Mouse (Mus musculus): Measurements from ENCODE around the gene Olfr820.
"Not testable (repeated sequence)": the region's sequence is repeated elsewhere in the genome, so short reads cannot be mapped to it uniquely, and the experiment has no call there.

Olfr820 gene

GRCm38 (mm10) chr10:130012321-130012720 is at the start of gene Olfr820:
Gene Olfr820 (plus strand): TSS chr10:130012621.
- no peak for DNase-seq (ENCODE audit: low spot score)

GRCm38 (mm10) chr10:129966232-129966631 is 46.2 kb upstream of the Olfr820 start:
- not testable (repeated sequence) for DNase-seq (ENCODE audit: low spot score)

- not testable (repeated sequence) for DNase-seq (ENCODE audit: low spot score)
Measured at GRCm38 (mm10) chr10:129967166-129967565, 45.3 kb upstream of the Olfr820 start, which contains the start of gene Olfr819. Gene Olfr819 (minus strand): TSS chr10:129967266.

GRCm38 (mm10) chr10:129972994-129973393 is 39.4 kb upstream of the Olfr820 start:
- DNase-seq (ENCODE audit: low spot score): not testable (repeated sequence)

- not testable (repeated sequence) for DNase-seq (ENCODE audit: low spot score)
Measured at GRCm38 (mm10) chr10:129976040-129976439, 36.4 kb upstream of the Olfr820 start, which contains the start of gene Olfr247. Gene Olfr247 (minus strand): TSS chr10:129976140.

- not testable (repeated sequence) for DNase-seq (ENCODE audit: low spot score)
Measured at GRCm38 (mm10) chr10:129981867-129982266, 30.6 kb upstream of the Olfr820 start.

GRCm38 (mm10) chr10:129984962-129985361 is 27.5 kb upstream of the Olfr820 start, which contains the start of gene Gm10310:
Gene Gm10310 (minus strand): TSS chr10:129985062.
- DNase-seq (ENCODE audit: low spot score): not testable (repeated sequence)

GRCm38 (mm10) chr10:130004104-130004503 is 8.3 kb upstream of the Olfr820 start:
- DNase-seq (ENCODE audit: low spot score): not testable (repeated sequence)

GRCm38 (mm10) chr10:130005366-130005765 is 7.1 kb upstream of the Olfr820 start:
- DNase-seq (ENCODE audit: low spot score): not testable (repeated sequence)

- no peak for DNase-seq (ENCODE audit: low spot score)
Measured at GRCm38 (mm10) chr10:130030048-130030447, 17.6 kb downstream of the Olfr820 start, which contains the start of gene Olfr821. Gene Olfr821 (plus strand): TSS chr10:130030348.

- DNase-seq (ENCODE audit: low spot score): no peak
Measured at GRCm38 (mm10) chr10:130037096-130037495, 24.7 kb downstream of the Olfr820 start.
